Mouse (Mus musculus) cerebellum, adult 2 months (tissue): Measurements from ENCODE around the gene Bbs9. TPM values are rescaled to one million over a fixed set of nuclear protein-coding genes. Genes with fewer than 3 reads are reported as not detected.

Source experiments
- DNase-seq, 2 experiments: peaks; one replicate each; pipeline ENCODE4 v3.0.0; 2021
- H3K27ac ChIP-seq: fragments of 200-500 bp; 2 replicates; pipeline ENCODE4 v1.5.1; 2012; ENCODE audit warnings: low read length, control low read depth, inconsistent platforms; ENCODE audit not compliant: insufficient read depth
- H3K27me3 ChIP-seq: fragments of 200-500 bp; 2 replicates; pipeline ENCODE4 v1.6.1; 2012; ENCODE audit warnings: inconsistent platforms, mild to moderate bottlenecking, low read length, moderate library complexity; ENCODE audit not compliant: control insufficient read depth, insufficient read depth
- H3K4me1 ChIP-seq: fragments of 200-500 bp; 2 replicates; pipeline ENCODE4 v1.6.1; 2011; ENCODE audit warnings: low read length; ENCODE audit not compliant: control insufficient read depth, insufficient read depth
- H3K4me3 ChIP-seq: fragments of 200-500 bp; replicated peaks from 2 replicates; pipeline ENCODE3; 2011; ENCODE audit warnings: mild to moderate bottlenecking, low read depth, low read length, control low read depth; ENCODE audit not compliant: insufficient read depth
- CTCF ChIP-seq: fragments of 200-500 bp; IDR thresholded peaks from 2 replicates; pipeline ENCODE4 v1.5.1; 2011; ENCODE audit warnings: low read depth, mild to moderate bottlenecking, control low read depth, low read length, moderate library complexity, borderline replicate concordance; ENCODE audit not compliant: insufficient read depth
- POLR2A ChIP-seq: fragments of 200-500 bp; IDR thresholded peaks from 2 replicates; pipeline ENCODE4 v1.6.1; 2011; ENCODE audit warnings: low read length, control low read depth, borderline replicate concordance; ENCODE audit not compliant: insufficient read depth
- WGBS: fragments of 180-500 bp; shearing (Covaris S2); methylation state at CpG from one replicate; pipeline ENCODE4 v1.1.7; 2018; 5-methylcytosine and 5-hydroxymethylcytosine counted together
- polyA plus RNA-seq: library from polyadenylated mRNA; depleted of rRNA; stranded (reverse); fragments of >200 nt; gene quantifications from 2 replicates; pipeline ENCODE4 v1.2.3, GENCODE M21; 2012

Gene Bbs9
- polyA plus RNA-seq, 1 experiment, result 15.4 TPM

DNA sequence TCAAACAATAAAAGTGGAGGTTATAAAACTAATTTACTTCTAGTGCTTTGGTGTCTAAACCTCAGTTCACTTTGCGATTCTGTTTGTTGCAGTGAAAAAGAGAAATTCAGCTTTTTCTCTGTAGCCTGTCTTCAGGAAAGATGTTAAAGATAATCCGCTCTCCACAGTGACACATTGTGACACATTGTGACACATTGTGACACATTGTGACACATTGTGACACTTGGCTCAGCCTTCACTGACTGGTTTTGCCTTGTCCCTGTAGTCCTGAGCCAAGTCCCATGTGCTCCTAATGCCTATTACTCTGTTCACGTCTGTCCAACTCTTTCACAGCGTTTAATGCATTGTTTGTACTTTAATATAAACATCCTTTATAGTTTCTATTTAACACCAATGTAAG lies 203.0 kb downstream of the Bbs9 start:
- Histone ChIP-seq H3K27ac (no peak overlapping the region), H3K4me1 (peaks cover 2% of the 10 kb centered on the region; the same call in 1 of the 2 replicates), H3K4me3 (no peak overlapping the region), H3K27me3 (no peaks in the 10 kb centered on the region)
- no peak for DNase-seq
- TF ChIP-seq POLR2A (no peak), CTCF (no peak)
- 71% methylated on average over 4 of the region's 4 CpGs for WGBS

DNA sequence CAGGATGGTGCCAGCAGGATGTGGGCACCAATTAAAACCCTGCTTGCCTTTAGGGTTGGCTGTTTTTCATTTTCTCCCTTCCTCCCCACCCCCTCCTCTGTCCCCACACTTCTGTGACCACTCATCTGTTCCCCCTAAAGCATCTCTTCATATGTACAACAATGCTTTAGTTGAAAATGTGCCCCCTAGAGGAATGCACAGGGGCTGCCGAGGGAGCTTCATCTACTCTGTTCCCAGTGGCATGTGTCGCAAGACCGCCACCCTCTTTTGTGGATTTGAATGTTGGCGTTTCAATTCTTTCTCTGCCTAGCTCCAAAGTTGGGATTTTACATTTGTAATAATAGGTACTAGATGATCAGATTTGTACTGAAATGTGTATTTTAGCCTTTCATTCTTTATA lies 204.0 kb downstream of the Bbs9 start:
- WGBS, result 92% methylated on average over 4 of the region's 4 CpGs
- Histone ChIP-seq H3K27ac (no peak overlapping the region), H3K4me3 (no peak overlapping the region), H3K27me3 (no peaks in the 10 kb centered on the region), H3K4me1 (peaks cover 2% of the 10 kb centered on the region; the same call in 1 of the 2 replicates)
- TF ChIP-seq CTCF (no peak), POLR2A (no peak)
- DNase-seq, result no peak

DNA sequence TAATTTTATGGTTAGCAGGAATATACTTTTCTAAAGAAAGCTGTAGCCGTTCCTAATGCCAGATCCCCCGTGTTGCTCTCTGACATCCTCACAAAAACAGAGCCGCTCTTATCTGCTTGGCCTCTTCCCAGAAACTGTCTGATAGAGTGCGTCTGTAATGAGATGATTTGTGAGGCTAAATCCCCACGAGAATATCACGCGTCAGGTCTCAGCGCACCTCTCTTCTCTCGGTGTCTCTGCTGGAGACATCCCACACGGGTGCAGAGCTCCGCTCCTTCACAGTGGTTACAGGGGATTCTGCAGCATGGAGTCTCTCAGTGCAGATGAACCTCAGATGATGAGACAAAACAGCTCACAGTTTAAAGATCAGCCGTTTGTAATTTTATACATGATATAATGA lies 204.5 kb downstream of the Bbs9 start:
- 43% methylated on average over 12 of the region's 12 CpGs for WGBS
- Histone ChIP-seq H3K27me3 (no peaks in the 10 kb centered on the region), H3K27ac (no peak overlapping the region), H3K4me3 (no peak overlapping the region), H3K4me1 (peaks cover 2% of the 10 kb centered on the region; the same call in 1 of the 2 replicates)
- TF ChIP-seq CTCF (no peak), POLR2A (no peak)
- DNase-seq, result no peak

DNA sequence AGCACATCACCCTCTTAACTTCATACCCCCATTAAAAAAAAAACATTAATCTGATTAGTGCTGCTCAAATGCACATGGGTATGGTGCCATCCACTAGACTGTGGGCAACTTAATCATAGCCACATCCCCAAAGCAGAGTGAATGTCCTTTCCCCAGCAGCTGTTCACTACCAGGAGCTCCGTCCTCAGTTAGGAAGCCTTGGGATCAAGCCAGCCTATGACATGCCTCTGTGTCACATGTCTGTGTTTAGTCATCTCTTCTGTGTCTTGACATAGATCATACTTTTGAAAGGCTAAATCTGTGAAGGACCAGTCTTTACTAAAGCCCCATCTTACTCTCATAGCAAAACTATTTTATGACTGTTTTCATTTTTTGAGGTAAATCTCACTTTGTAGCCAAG lies 205.0 kb downstream of the Bbs9 start:
- peaks cover 2% of the 10 kb centered on the region; the same call in 1 of the 2 replicates for H3K4me1 ChIP-seq
- H3K27ac ChIP-seq, result no peak overlapping the region
- no peak for TF ChIP-seq POLR2A
- no peak for TF ChIP-seq CTCF
- DNase-seq, result no peak
- H3K4me3 ChIP-seq, result no peak overlapping the region
- no peaks in the 10 kb centered on the region for H3K27me3 ChIP-seq
- WGBS, result 37% methylated on average over 1 of the region's 1 CpGs

DNA sequence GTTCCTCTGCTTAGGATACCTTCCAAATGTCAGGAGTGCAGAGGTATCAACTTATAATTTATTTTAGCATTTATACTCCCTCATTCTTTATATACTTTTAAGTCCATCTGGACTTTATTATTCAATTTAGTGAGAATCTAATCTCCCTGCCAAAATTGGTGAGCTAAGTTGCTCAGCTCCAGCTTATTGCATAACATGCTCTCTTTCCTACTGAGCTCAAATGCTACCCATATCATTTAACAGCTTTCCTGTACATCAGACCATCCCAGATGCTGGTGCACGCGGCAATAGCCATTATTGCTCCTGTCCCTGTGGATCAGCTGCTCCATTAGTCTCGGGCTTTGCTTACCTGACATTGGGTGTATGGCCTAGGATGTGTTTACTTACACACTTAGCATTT lies 208.3 kb downstream of the Bbs9 start:
- H3K27ac ChIP-seq, result no peak overlapping the region
- WGBS, result 80% methylated on average over 3 of the region's 3 CpGs
- no peak for TF ChIP-seq CTCF
- TF ChIP-seq POLR2A, result no peak

DNA sequence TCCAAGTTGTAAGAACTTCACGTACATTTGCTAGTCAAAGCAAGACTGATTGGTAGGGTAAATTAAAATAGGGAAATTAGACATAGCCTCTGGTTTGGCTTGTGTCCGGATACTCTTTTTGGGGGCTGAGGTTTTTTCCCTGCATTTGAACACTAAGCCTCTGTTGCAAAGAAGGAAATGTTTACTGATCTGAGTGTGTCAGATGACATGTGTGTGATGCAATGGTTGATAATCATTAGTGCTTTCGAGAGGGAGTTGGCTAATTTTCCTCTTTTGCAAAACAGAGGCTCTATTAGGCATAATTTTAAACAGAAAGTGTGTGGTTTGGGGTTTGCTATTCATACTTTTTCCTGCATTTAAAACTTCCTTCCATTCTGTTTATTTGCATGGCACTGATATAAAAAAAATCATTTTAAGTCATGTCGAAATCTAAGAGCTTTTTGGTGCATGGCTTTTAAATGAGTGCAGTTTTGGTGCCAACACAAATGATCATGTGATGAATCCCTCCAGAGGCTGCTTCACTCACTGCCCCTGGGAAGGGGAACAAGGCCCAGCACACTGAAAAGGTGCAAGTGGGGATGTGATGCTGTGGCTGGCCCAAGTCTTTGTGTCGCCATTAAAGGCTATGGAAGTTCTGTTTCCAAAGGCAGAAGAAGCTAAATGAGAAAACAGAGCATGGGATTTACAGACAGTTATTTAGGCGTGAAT lies 211.4 kb downstream of the Bbs9 start:
- no peak for TF ChIP-seq POLR2A
- TF ChIP-seq CTCF, result no peak
- no peak for DNase-seq
- Histone ChIP-seq H3K27me3 (no peaks in the 10 kb centered on the region), H3K4me3 (no peak overlapping the region), H3K4me1 (no peaks in the 10 kb centered on the region), H3K27ac (no peak overlapping the region)
- WGBS, result 87% methylated on average over 6 of the region's 6 CpGs

More for the DNA sequence above, 208.3 kb downstream of the Bbs9 start:
- no peak overlapping the region for H3K4me3 ChIP-seq
- no peak for DNase-seq
- no peaks in the 10 kb centered on the region for H3K27me3 ChIP-seq
- peaks cover 2% of the 10 kb centered on the region; the same call in 1 of the 2 replicates for H3K4me1 ChIP-seq

DNA sequence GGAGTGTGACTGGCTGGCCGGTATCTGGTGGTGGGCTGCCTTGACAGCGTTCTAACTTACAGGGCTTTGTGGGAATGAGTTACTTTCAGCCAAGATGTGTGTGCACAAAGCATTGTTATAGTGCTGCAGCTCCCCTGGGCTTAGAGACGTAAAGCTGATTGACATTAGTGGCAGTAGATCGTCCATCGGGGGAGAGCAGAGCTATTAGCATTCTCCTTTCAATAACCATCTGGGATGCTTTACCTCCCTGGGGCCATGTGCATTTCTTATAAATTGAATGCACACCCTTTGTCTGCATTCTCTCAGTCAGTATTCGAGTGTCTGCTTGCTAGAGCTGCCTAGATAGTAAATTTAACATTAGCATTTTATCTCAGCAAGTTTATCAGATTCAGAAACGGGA lies 214.7 kb downstream of the Bbs9 start:
- Histone ChIP-seq H3K27me3 (no peaks in the 10 kb centered on the region), H3K4me3 (no peak overlapping the region), H3K27ac (no peak overlapping the region), H3K4me1 (no peaks in the 10 kb centered on the region)
- DNase-seq, result no peak
- no peak for TF ChIP-seq CTCF
- no peak for TF ChIP-seq POLR2A
- 46% methylated on average over 7 of the region's 7 CpGs for WGBS

DNA sequence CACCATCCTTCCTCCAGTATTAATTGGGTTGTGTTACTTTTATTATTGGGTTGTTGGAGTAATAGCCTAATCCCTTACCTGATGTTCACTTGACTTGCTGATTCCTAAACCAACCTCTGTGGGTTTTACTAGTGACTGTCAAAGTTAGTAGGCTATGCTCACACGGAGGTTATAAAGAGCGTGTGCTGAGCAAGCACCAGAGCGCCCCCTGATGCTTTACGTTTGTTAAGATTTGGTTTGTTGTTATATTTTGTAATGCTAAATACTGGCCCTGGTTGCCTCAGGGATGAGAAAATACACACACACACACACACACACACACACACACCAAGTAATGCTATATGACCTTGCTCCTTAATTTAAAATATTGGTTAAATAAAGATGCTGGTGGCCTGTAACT lies 219.9 kb downstream of the Bbs9 start:
- no peaks in the 10 kb centered on the region for H3K4me1 ChIP-seq
- no peaks in the 10 kb centered on the region for H3K27me3 ChIP-seq
- no peak for TF ChIP-seq POLR2A
- 90% methylated on average over 4 of the region's 4 CpGs for WGBS
- H3K4me3 ChIP-seq, result no peak overlapping the region
- H3K27ac ChIP-seq, result no peak overlapping the region
- no peak for DNase-seq
